Mouse (Mus musculus): ENCODE data around the gene Ccdc69. TPM values are rescaled to one million over a fixed set of nuclear protein-coding genes. Genes with fewer than 3 reads are reported as not detected.

Ccdc69 gene
- polyA plus RNA-seq, 1 experiment from 2014 or later: 25.1 TPM

DNA sequence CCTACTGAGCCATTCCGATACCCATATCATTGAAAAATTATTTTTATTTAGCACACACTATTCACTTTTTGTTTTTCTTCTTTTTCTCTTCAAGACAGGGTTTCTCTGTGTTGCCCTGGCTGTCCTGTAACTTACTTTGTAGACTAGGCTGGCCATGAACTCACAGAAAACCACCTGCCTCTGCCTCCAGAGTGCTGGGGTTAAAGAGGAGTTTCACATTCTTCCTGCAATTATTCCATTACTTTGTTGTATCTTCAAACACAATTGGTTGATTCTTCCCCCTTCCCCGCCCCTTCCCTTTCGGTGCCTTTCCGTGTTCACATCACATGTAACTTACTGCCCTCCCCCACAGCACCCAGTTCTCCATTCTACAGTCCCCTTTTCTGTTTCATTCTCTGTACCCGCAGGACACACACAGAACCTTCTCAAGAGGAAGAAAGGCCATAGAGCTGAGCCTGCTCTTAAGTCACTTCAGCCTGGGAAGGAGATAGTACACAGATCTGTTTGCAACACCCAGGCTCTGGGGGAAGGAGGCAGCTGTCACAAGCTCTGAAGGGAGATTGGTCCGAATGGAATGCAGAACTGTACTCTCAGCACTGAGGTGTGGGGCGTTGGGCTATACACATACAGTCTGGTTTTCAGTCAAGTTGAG lies 35.4 kb upstream of the Ccdc69 start:
- Histone ChIP-seq H3K4me1 (ENCODE audit: control insufficient read depth, insufficient read depth, low read length) (peaks cover 9% of the 10 kb centered on the region), H3K9ac (ENCODE audit: low read length) (no peak overlapping the region), H3K4me3 (ENCODE audit: low read length) (no peak overlapping the region), H3K27me3 (ENCODE audit: control insufficient read depth, insufficient read depth, low read length) (no peaks in the 10 kb centered on the region), H3K27ac (ENCODE audit: low read length) (peak overlapping the region; percentile 63), H3K36me3 (ENCODE audit: control insufficient read depth, insufficient read depth) (no peaks in the 10 kb centered on the region), H3K4me2 (ENCODE audit: low read depth, low read length) (no peak overlapping the region; the same call in 1 of the 2 replicates), H3K9me3 (replicated peaks; ENCODE audit: control insufficient read depth, low read length) (no peaks in the 10 kb centered on the region)
- ATAC-seq (replicated peaks; ENCODE audit: extremely low read depth, insufficient read depth, low FRiP score): peak; percentile 79
- 43% methylated on average over 7 of the region's 7 CpGs for WGBS

DNA sequence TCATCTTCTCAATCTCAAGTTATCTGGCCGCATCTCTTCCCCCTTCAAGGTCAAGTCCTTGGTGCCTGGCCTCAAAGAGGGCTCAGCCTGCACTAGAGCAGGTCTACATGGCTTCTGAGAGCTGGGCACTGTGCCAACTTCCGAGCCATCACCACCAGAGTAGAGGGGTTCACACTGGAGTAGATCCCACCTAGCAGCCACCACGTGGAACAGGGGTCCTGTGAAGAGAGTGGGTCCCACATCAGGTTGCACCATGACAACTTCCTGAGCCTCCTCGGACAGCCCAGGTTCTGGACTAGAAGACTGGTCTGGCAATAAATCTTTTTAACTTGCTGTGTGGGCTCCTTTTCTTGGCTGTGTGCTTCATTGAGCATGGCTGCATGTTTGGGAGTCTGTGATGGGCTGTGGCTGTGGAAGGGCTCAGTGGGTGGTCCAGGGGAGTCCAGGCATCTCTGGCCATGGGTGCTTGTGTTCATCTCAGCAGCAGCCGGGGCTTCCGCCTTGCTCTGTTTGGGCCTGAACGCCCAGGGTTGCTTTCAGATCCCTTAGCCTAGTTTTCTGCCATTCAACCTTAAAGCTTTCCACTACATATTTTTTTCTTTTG lies 32.7 kb upstream of the Ccdc69 start:
- no peak for ATAC-seq (replicated peaks; ENCODE audit: extremely low read depth, insufficient read depth, low FRiP score)
- Histone ChIP-seq H3K4me1 (ENCODE audit: control insufficient read depth, insufficient read depth, low read length) (peaks cover 9% of the 10 kb centered on the region), H3K4me2 (ENCODE audit: low read depth, low read length) (no peak overlapping the region), H3K4me3 (ENCODE audit: low read length) (no peak overlapping the region), H3K9me3 (replicated peaks; ENCODE audit: control insufficient read depth, low read length) (no peaks in the 10 kb centered on the region), H3K27ac (ENCODE audit: low read length) (0 out of 2 replicates have a peak overlapping the region, but pooled peaks have one; percentile 7), H3K27me3 (ENCODE audit: control insufficient read depth, insufficient read depth, low read length) (no peaks in the 10 kb centered on the region), H3K9ac (ENCODE audit: low read length) (no peak overlapping the region), H3K36me3 (ENCODE audit: control insufficient read depth, insufficient read depth) (no peaks in the 10 kb centered on the region)
- whole genome bisulfite sequencing: 61% methylated on average over 7 of the region's 7 CpGs

DNA sequence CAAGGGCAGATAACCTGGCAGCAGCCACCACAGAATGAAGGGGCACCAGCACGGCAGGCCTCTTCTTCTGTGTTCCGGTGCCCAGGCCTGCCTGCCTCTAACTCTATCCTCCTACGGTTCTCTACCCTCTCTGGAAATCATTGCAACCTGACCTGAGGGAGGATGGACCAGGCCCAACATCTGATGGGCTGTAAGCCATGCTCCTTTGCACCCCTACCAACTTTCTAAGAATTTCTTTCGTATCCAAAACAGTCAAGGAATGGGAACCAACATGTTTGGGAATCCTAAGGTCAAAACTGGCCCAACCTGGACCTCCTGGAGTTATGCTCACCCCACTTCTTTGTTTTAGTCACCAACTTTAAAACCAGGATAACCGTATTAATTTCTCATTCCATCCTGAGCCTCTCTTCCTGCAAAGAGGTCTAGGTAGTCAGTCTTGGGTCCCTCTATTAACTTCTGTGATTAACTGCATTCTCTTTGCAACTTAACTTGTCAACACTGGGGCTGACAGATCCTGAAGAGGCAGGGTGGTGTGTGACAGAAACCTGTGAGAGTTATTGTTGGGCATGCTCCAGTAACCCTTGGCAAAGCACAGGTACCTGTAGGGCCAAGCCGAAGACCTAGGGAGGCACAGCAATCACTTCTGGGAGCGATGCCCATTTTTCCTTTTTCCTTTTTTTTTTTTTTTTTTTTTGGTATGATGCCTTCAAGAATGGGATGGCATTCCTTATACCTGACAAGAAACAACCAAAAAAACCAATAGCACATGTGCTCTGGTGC lies 31.8 kb upstream of the Ccdc69 start:
- no peaks in the 10 kb centered on the region for H3K9me3 ChIP-seq (replicated peaks; ENCODE audit: control insufficient read depth, low read length)
- no peak overlapping the region for H3K4me2 ChIP-seq (ENCODE audit: low read depth, low read length)
- no peak overlapping the region for H3K4me3 ChIP-seq (ENCODE audit: low read length)
- H3K4me1 ChIP-seq (ENCODE audit: control insufficient read depth, insufficient read depth, low read length): peaks cover 9% of the 10 kb centered on the region
- H3K27ac ChIP-seq (ENCODE audit: low read length): no peak overlapping the region
- H3K36me3 ChIP-seq (ENCODE audit: control insufficient read depth, insufficient read depth): no peaks in the 10 kb centered on the region
- no peaks in the 10 kb centered on the region for H3K27me3 ChIP-seq (ENCODE audit: control insufficient read depth, insufficient read depth, low read length)
- no peak overlapping the region for H3K9ac ChIP-seq (ENCODE audit: low read length)
- 79% methylated on average over 7 of the region's 7 CpGs for WGBS
- ATAC-seq (replicated peaks; ENCODE audit: extremely low read depth, insufficient read depth, low FRiP score): no peak

DNA sequence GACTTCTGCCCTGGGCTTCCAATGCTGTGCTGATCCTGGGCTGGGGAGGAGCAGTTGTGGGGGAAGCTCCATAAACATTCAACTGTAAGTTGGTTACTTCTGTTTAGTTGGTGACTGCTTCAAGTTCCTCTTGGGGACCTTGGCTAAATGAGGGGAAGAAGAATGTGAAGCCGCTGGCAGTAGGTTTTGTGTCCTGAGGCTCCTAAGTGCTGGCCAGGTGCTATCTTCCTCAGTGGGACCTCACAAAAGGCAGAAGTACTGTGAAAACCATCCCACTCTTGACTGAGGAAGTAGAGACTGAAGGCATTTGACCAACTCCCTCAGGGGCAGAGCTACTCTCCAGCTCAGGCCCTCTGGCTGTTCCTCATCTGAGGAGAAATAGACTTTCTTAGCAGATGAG lies 28.7 kb upstream of the Ccdc69 start:
- ATAC-seq (replicated peaks; ENCODE audit: extremely low read depth, insufficient read depth, low FRiP score): no peak

DNA sequence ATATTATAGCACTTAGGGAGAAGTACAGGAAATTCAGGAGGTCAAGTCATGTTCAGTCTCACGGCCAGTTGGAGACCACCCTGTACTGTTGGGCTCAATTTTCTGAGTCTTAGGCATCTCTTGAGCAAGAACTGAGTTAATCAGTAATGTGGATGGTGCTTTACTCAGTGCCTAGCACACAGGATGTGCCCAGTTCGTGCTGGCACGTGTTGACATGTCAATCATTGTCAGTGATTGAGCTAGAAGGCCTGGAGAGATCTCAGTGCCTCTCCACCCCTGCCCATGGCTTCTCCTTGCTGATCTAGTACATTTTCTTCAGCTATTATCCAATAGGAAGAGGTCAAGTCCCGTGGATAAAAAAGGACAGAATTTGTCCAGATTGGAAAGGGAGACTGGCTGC lies 27.5 kb upstream of the Ccdc69 start:
- WGBS: 75% methylated on average over 4 of the region's 4 CpGs
- H3K27me3 ChIP-seq (ENCODE audit: control insufficient read depth, insufficient read depth, low read length): no peaks in the 10 kb centered on the region
- H3K4me3 ChIP-seq (ENCODE audit: low read length): no peak overlapping the region
- H3K4me2 ChIP-seq (ENCODE audit: low read depth, low read length): no peak overlapping the region
- H3K27ac ChIP-seq (ENCODE audit: low read length): no peak overlapping the region
- no peak overlapping the region for H3K9ac ChIP-seq (ENCODE audit: low read length)
- H3K9me3 ChIP-seq (replicated peaks; ENCODE audit: control insufficient read depth, low read length): no peaks in the 10 kb centered on the region
- no peaks in the 10 kb centered on the region; the same call in 1 of the 2 replicates for H3K4me1 ChIP-seq (ENCODE audit: control insufficient read depth, insufficient read depth, low read length)
- H3K36me3 ChIP-seq (ENCODE audit: control insufficient read depth, insufficient read depth): 0 out of 2 replicates have a peak, but pooled peaks cover 3% of the 10 kb centered on the region
- no peak for ATAC-seq (replicated peaks; ENCODE audit: extremely low read depth, insufficient read depth, low FRiP score)

More for the DNA sequence above, 28.7 kb upstream of the Ccdc69 start:
- Histone ChIP-seq H3K9ac (ENCODE audit: low read length) (no peak overlapping the region), H3K9me3 (replicated peaks; ENCODE audit: control insufficient read depth, low read length) (no peaks in the 10 kb centered on the region), H3K27ac (ENCODE audit: low read length) (no peak overlapping the region), H3K36me3 (ENCODE audit: control insufficient read depth, insufficient read depth) (0 out of 2 replicates have a peak, but pooled peaks cover 3% of the 10 kb centered on the region), H3K4me1 (ENCODE audit: control insufficient read depth, insufficient read depth, low read length) (no peaks in the 10 kb centered on the region; the same call in 1 of the 2 replicates), H3K4me2 (ENCODE audit: low read depth, low read length) (no peak overlapping the region), H3K27me3 (ENCODE audit: control insufficient read depth, insufficient read depth, low read length) (no peaks in the 10 kb centered on the region), H3K4me3 (ENCODE audit: low read length) (no peak overlapping the region)
- WGBS: 87% methylated on average over 1 of the region's 1 CpGs

DNA sequence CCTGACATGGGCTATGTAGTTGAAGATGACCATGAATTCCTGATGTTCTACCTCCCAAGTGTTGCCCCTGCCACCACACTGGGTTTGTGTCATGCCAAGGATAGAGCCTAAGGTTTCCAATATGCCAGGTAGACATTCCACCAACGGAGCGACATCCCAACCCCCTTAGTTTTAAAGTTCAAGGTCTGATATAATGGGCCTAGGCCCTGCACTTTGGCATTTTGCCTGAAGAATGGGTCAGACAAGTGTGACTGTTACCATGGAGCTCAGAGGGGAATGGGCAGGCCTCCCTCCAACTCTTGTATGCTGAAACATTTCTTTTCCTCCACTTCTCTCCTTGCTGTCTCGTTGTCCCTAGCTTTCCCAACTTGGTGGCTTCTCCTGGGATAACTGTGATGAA lies 25.3 kb upstream of the Ccdc69 start:
- no peak for ATAC-seq (replicated peaks; ENCODE audit: extremely low read depth, insufficient read depth, low FRiP score)
- Histone ChIP-seq H3K27me3 (ENCODE audit: control insufficient read depth, insufficient read depth, low read length) (no peaks in the 10 kb centered on the region), H3K36me3 (ENCODE audit: control insufficient read depth, insufficient read depth) (0 out of 2 replicates have a peak, but pooled peaks cover 3% of the 10 kb centered on the region), H3K9me3 (replicated peaks; ENCODE audit: control insufficient read depth, low read length) (no peaks in the 10 kb centered on the region), H3K9ac (ENCODE audit: low read length) (no peak overlapping the region), H3K4me2 (ENCODE audit: low read depth, low read length) (no peak overlapping the region), H3K4me1 (ENCODE audit: control insufficient read depth, insufficient read depth, low read length) (peaks cover 7% of the 10 kb centered on the region), H3K27ac (ENCODE audit: low read length) (no peak overlapping the region), H3K4me3 (ENCODE audit: low read length) (no peak overlapping the region)
- 86% methylated on average over 3 of the region's 3 CpGs for WGBS

DNA sequence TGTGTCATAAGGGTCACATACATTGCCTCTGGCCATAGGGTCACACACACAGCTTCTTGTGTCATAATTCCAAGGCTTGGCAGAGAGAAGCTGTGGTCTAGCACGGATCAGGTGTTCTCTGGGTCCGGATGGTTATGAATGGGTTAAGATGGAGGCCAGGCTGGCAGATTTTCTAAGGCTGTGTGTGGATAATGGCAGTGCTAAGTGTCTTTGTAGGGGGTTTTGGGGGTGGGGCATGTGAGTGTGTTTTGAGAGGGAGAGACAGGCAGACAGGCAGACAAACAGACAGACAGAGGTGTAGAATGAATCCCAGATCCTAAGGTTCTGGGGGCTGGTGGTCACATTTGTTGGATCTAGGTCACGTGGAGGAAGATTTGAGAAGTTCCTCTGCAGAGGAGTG lies 24.1 kb upstream of the Ccdc69 start:
- H3K9ac ChIP-seq (ENCODE audit: low read length): no peak overlapping the region
- 80% methylated on average over 3 of the region's 3 CpGs for WGBS

DNA sequence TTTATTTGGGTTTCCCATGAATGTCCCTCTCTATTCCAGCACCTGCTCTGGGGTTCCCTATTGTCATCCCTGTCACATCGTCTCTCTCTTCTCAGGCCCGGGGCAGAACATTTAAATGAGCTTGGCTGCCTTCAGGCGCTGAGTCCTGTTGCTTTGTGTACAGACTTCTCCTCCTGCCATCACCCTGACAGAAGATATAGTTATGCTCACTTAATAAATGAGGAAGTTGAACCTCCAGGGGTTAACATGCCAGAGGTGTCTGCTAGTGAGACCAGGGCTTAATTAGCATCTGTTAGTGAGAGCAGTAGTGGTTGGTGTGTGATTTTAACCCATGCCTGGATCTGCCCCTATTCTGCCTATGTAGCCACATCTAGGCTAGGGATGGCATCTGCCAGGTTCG lies 21.9 kb upstream of the Ccdc69 start:
- no peak overlapping the region for H3K27ac ChIP-seq (ENCODE audit: low read length)
- H3K4me1 ChIP-seq (ENCODE audit: control insufficient read depth, insufficient read depth, low read length): peaks cover 13% of the 10 kb centered on the region
- H3K9ac ChIP-seq (ENCODE audit: low read length): no peak overlapping the region
- 59% methylated on average over 4 of the region's 4 CpGs for WGBS
- H3K36me3 ChIP-seq (ENCODE audit: control insufficient read depth, insufficient read depth): 0 out of 2 replicates have a peak, but pooled peaks cover 3% of the 10 kb centered on the region
- no peaks in the 10 kb centered on the region for H3K27me3 ChIP-seq (ENCODE audit: control insufficient read depth, insufficient read depth, low read length)
- no peak overlapping the region for H3K4me3 ChIP-seq (ENCODE audit: low read length)
- H3K4me2 ChIP-seq (ENCODE audit: low read depth, low read length): no peak overlapping the region
- H3K9me3 ChIP-seq (replicated peaks; ENCODE audit: control insufficient read depth, low read length): no peaks in the 10 kb centered on the region
- ATAC-seq (replicated peaks; ENCODE audit: extremely low read depth, insufficient read depth, low FRiP score): no peak

More for the DNA sequence above, 24.1 kb upstream of the Ccdc69 start:
- no peaks in the 10 kb centered on the region for H3K27me3 ChIP-seq (ENCODE audit: control insufficient read depth, insufficient read depth, low read length)
- H3K9me3 ChIP-seq (replicated peaks; ENCODE audit: control insufficient read depth, low read length): no peaks in the 10 kb centered on the region
- ATAC-seq (replicated peaks; ENCODE audit: extremely low read depth, insufficient read depth, low FRiP score): no peak
- H3K4me1 ChIP-seq (ENCODE audit: control insufficient read depth, insufficient read depth, low read length): peaks cover 10% of the 10 kb centered on the region
- H3K36me3 ChIP-seq (ENCODE audit: control insufficient read depth, insufficient read depth): 0 out of 2 replicates have a peak, but pooled peaks cover 3% of the 10 kb centered on the region
- H3K27ac ChIP-seq (ENCODE audit: low read length): no peak overlapping the region
- no peak overlapping the region for H3K4me2 ChIP-seq (ENCODE audit: low read depth, low read length)
- H3K4me3 ChIP-seq (ENCODE audit: low read length): no peak overlapping the region

All from heart, embryonic 16.5 days (tissue).